Mouse (Mus musculus) left cerebral cortex, postnatal 14 days (tissue): ENCODE results near the gene Hdgfl2. TPM values are rescaled to one million over a fixed set of nuclear protein-coding genes. Genes with fewer than 3 reads are reported as not detected.

Source experiments
- DNase-seq, 2 experiments: peaks; one replicate each; pipeline ENCODE4 v3.0.0; 2021 to 2022; ENCODE audit warnings: low spot score in 2 of 2, mixed read lengths in 1 of 2
- intact Hi-C: fragments of 180-260 bp; cut with DNase I; formaldehyde crosslinking; loops from one replicate; pipeline ENCODE4 v1.15.1; 2025
- total RNA-seq, 2 experiments: library from RNA; stranded (reverse); gene quantifications; 2 replicates each; pipeline ENCODE4 v1.2.3; 2021

The Hdgfl2 gene
- total RNA-seq, 2 experiments from 2014 or later, result 97.6 to 97.9 TPM

GRCm38 (mm10) chr17:56119981-56120880, 40.8 kb downstream of the Hdgfl2 start:
- peak in 1 of 2 experiments; percentile 50 for DNase-seq

GRCm38 (mm10) chr17:56121826-56122225, 42.4 kb downstream of the Hdgfl2 start, which contains the start of gene Lrg1:
Gene Lrg1 (minus strand): TSS chr17:56122001.
- intact Hi-C loops, result no loop called here
- no peak for DNase-seq

More at GRCm38 (mm10) chr17:56119981-56120880, 40.8 kb downstream of the Hdgfl2 start:
- intact Hi-C loops, result no loop called here

GRCm38 (mm10) chr17:56123161-56123560, 43.7 kb downstream of the Hdgfl2 start:
- intact Hi-C loops, result no loop called here
- no peak for DNase-seq

- DNase-seq, result no peak
- intact Hi-C loops, result no loop called here
These were observed 44.4 kb downstream of the Hdgfl2 start for GRCm38 (mm10) chr17:56123681-56124340.

- peak; percentile 62 for DNase-seq
- intact Hi-C loops, result no loop called here
These were observed 45.2 kb downstream of the Hdgfl2 start for GRCm38 (mm10) chr17:56124377-56125275.

GRCm38 (mm10) chr17:56125276-56125630, 45.8 kb downstream of the Hdgfl2 start:
- intact Hi-C loops, result no loop called here
- DNase-seq, result no peak

GRCm38 (mm10) chr17:56126175-56126574, 46.7 kb downstream of the Hdgfl2 start:
- intact Hi-C loops, result no loop called here
- no peak for DNase-seq

GRCm38 (mm10) chr17:56128246-56128645, 48.8 kb downstream of the Hdgfl2 start:
- intact Hi-C loops, result no loop called here
- no peak for DNase-seq

GRCm38 (mm10) chr17:56131136-56131535, 51.7 kb downstream of the Hdgfl2 start:
- intact Hi-C loops, result loop anchor here (5.0 kb wide), 1 partner anchor 121 kb away; no protein-coding TSS in a partner anchor
- no peak for DNase-seq

- DNase-seq, result peak; percentile 59 to 72
- intact Hi-C loops, result loop anchor here (2.0 to 5.0 kb wide), 2 partner anchors 27 to 120 kb away; no protein-coding TSS in a partner anchor
These were observed 52.4 kb downstream of the Hdgfl2 start for GRCm38 (mm10) chr17:56131814-56132213.

GRCm38 (mm10) chr17:56132661-56133060, 53.2 kb downstream of the Hdgfl2 start:
- peak in 1 of 2 experiments; percentile 67 for DNase-seq
- intact Hi-C loops, result loop anchor here (2.0 to 5.0 kb wide), 2 partner anchors 26 to 120 kb away; no protein-coding TSS in a partner anchor

- intact Hi-C loops, result loop anchor here (2.0 to 5.0 kb wide), 2 partner anchors 25 to 119 kb away; no protein-coding TSS in a partner anchor
These were observed 54.3 kb downstream of the Hdgfl2 start for GRCm38 (mm10) chr17:56133457-56134363.

GRCm38 (mm10) chr17:56134463-56134971, 55.1 kb downstream of the Hdgfl2 start:
- peak in 1 of 2 experiments; percentile 59 for DNase-seq
- intact Hi-C loops, result loop anchor here (5.0 kb wide), 1 partner anchor 118 kb away; no protein-coding TSS in a partner anchor

More at GRCm38 (mm10) chr17:56133457-56134363, 54.3 kb downstream of the Hdgfl2 start:
- DNase-seq, result no peak

- intact Hi-C loops, result no loop called here
- no peak for DNase-seq
These were observed 57.1 kb downstream of the Hdgfl2 start for GRCm38 (mm10) chr17:56136558-56136957.

- no peak for DNase-seq
- intact Hi-C loops, result no loop called here
These were observed 58.6 kb downstream of the Hdgfl2 start for GRCm38 (mm10) chr17:56137839-56138613.

GRCm38 (mm10) chr17:56139355-56139754, 59.9 kb downstream of the Hdgfl2 start:
- DNase-seq, result peak in 1 of 2 experiments; percentile 53

More at GRCm38 (mm10) chr17:56139355-56139754, 59.9 kb downstream of the Hdgfl2 start:
- intact Hi-C loops, result no loop called here
